Mouse (Mus musculus) v-Abl transformed pro-B cells (cell line): ENCODE results near the gene Rps8.
"Not testable (repeated sequence)": the region's sequence is repeated elsewhere in the genome, so short reads cannot be mapped to it uniquely, and the experiment has no call there.

Experiments used
- in situ Hi-C, 2 experiments: fragments of 400-800 bp; cut with MboI; formaldehyde crosslinking; loops; one replicate each; pipeline ENCODE4 v1.15.1; 2025; ENCODE audit not compliant: unreplicated experiment in 2 of 2

The Rps8 gene

DNA sequence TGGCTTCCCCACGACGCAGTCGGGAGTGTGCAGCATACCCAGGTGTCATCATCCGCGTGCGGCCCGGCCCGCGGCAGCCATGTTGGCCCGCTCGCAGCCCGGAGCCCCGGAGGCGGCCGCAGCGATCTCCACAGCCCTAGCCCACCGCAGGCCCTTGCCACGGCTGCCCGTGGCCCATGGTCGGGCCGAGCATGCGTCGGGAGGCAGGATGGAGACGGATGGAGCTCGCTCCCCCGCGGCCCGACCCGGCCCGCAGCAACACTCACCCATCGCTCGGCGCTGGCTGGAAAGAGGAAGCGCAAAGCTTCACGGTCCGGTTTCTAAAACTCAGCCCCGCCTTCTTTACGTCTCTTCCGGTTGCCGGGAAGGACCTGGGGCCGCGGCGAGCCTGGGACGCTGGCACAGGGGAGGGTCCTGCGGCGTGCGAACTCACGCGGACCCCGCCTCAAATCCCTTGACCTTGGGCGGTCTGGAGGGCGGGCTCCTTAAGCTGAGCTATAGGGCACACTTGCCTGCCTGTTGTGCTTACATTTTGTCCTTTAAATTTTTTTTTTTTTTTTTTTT lies at the start of gene Rps8:
TSS of gene Rps8 (minus strand) at position 452 of the 564 bp plus-strand sequence.
- in situ Hi-C loops, result no loop called here

DNA sequence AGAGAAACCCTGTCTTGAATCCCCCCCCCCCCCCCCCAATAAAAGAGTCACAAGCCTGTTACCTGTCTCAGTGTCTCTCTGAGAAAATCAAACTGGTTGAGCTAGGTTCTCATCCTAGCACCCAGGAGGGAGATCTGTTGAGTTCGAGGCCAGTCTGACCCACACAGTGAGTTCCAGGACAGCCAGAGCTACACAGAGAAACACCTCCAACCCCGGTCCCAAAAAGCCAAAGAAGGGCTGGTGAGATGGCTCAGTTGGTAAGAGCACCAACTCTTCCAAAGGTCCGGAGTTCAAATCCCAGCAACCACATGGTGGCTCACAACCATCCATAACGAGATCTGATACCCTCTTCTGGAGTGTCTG lies 46.9 kb upstream of the Rps8 start:
- in situ Hi-C loops, result no loop called here

GRCm38 (mm10) chr4:117202046-117202991 lies 46.3 kb upstream of the Rps8 start:
- in situ Hi-C loops, result no loop called here

DNA sequence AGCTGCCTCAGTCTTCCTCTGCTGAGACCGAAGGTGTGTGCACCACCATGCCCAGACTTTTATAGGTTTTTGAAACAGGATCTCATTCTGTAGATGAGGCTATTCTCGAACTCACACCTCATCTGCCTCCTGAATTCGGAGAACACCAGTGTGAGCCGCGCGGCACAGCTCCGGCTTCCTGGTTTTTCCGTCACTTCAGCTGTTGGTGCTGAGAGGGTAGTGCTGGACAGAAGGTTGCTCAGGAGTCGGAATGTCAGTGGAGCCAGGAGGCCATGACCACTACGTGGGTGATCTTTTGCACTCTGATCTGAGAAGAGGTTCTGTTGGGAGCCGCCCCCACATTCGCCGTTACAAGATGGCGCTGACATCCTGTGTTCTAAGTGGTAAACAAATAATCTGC lies 35.8 kb upstream of the Rps8 start:
- in situ Hi-C loops, result no loop called here

DNA sequence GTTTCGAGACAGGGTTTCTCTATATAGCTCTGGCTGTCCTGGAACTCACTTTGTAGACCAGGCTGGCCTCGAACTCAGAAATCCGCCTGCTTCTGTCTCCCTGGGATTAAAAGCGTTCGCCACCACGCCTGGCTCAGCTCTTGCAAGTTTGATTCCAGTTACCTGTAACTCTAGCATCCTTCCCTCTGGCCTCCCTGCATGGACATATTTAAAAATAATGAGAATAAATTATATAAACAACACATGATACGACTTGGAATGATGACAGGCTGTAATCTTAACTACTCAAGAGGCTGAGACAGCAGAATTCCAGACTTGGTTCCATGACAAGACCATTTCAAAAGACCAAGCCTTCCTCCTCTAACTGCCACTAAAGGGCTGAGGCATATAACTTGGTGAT lies 34.6 kb upstream of the Rps8 start:
- in situ Hi-C loops, result no loop called here

- in situ Hi-C loops, result loop anchor here in 1 of 2 experiments (5.0 kb wide), 1 partner anchor 38 kb away; no protein-coding TSS in a partner anchor
Measured at GRCm38 (mm10) chr4:117189856-117190543, 34.0 kb upstream of the Rps8 start.

GRCm38 (mm10) chr4:117189382-117189855 lies 33.4 kb upstream of the Rps8 start:
- in situ Hi-C loops, result loop anchor here in 1 of 2 experiments (5.0 kb wide), 1 partner anchor 37 kb away; no protein-coding TSS in a partner anchor

DNA sequence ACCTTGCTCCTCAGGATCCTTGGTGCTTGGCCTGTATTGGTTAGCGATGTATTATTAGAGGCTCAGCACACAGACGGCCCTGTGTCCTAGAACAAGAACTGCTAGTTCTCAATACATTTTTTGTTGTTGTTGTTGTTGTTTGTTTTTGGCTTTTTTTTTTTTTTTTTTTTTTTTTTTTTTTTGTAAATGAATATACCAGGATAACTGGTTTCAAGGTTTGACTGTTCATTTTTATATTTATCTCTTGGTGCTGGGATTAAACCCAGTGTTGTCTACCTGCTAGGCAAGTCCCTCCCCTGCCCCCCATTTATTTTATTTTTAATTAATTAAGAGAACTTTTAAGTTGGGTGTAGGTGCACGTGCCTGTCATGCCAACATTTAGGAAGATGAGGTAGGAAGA lies 32.9 kb upstream of the Rps8 start:
- in situ Hi-C loops, result loop anchor here in 1 of 2 experiments (5.0 kb wide), 1 partner anchor 37 kb away; no protein-coding TSS in a partner anchor

DNA sequence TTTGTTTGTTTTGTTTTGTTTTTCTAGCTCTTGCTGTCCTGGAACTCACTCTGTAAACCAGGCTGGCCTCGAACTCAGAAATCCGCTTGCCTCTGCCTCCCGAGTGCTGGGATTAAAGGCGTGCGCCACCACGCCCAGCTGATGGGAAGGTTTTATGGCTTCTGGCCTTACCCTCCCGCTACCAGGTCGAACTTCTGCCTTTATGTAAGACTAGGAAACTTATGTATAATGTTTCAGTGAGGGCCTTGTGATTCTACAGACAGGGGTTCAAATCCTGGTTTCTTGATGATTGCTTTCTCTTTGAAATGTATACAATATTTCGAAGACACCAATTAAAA lies 26.7 kb upstream of the Rps8 start:
- in situ Hi-C loops, result not testable (repeated sequence)

- in situ Hi-C loops, result no loop called here
Measured at GRCm38 (mm10) chr4:117181863-117182758, 26.1 kb upstream of the Rps8 start, which contains the start of gene Kif2c. Kif2c (minus strand) TSS chr4:117182639.

- in situ Hi-C loops, result no loop called here
Measured at GRCm38 (mm10) chr4:117169936-117170335, 13.9 kb upstream of the Rps8 start.

DNA sequence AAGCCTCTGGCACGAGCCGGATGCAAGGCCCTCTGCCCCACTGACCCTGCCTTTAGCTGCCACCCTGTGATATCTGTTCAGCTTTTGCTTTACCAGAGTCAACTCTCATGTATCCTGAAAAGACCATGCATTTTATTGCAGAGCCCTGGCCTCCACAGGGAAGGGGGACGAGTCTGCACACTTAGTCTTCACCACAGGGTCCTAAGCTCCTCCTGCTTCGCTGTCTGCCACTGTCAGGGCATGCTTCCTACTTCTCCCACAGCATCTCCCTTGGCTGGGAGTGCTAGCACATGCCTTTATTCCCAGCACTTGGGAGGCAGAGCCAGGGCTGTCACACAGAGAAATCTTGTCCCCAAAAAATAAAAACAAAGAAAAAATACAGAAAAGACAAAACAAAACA lies 5.1 kb upstream of the Rps8 start:
- in situ Hi-C loops, result no loop called here

DNA sequence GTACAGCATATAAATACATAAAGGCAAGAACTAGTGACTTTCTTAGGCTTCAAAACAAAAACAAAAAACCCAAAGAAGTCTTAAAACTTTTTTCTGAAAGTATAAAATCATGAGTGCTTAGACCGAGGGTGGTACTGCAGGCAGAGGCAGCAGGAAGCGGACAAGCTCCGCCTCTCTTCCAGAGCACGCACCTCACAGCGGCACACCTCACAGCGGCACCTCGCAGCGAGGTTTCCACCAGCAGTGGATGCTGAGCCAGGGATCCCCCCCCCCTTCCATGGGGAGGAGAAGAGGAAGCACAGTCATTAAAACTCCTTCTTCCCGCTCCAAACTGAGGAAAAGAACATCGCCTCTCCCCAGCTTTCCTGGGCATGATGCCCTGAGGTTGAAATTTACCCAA lies 3.6 kb upstream of the Rps8 start:
- in situ Hi-C loops, result no loop called here

- in situ Hi-C loops, result no loop called here
Measured at GRCm38 (mm10) chr4:117156372-117156771, 329 bp upstream of the Rps8 start.

DNA sequence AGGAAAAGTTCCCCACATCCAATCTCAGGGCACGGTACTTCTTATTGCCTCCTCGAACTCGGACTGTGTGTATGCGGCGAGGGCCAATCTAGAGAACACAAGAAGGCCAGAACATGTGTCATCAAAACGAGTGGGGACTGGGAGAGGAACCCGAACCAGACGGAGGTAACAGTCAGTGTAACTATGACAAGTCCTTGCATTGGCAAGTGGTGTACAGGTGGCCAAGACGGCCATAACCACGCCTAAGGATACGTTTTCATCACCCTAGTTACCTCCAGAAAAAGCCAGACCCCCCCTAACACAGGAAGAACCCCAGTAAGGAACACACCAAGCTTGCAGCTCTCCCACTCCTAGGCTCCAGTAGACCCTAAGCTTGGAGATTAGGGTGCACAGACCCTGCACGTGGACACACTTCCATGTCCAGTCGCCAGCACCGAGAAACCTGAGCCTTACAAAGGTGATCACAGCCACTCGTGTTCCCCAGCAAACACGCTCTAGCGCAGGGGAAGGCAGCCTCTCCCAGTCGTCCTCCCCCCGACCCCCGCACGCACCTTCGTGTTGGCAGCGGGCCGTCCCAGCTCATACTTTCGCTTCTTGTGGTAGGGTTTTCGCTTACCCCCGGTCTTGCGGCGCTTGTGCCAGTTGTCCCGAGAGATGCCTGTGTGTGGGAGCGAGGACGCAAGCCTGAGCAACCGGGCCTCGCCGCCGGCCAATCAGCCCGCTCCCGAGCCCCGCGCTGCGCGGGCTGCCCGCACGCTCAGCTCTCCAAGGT lies 837 bp downstream of the Rps8 start:
- in situ Hi-C loops, result no loop called here

GRCm38 (mm10) chr4:117152714-117153113 lies 3.3 kb downstream of the Rps8 start:
- in situ Hi-C loops, result loop anchor here in 1 of 2 experiments (5.0 kb wide), 1 partner anchor 35 kb away; no protein-coding TSS in a partner anchor

DNA sequence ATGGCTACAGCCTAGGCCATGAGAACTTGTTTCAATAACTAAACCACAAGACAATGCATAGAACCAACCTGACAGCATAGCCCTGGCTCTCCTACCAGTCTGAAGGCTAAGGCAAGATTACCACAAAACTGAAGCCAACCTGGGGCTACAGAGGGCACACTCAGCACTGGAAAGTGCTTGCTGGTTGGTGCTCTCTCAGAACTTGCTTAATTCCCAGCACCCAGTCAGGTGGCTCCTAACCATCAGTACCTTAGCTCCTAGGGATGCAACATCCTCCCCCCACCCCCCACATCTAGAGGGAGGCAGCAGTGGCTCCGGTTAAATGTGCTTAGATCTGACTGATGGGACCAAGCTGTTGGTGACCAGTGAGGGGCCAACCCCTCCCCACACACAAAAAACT lies 4.6 kb downstream of the Rps8 start:
- in situ Hi-C loops, result loop anchor here in 1 of 2 experiments (5.0 kb wide), 1 partner anchor 36 kb away; no protein-coding TSS in a partner anchor

DNA sequence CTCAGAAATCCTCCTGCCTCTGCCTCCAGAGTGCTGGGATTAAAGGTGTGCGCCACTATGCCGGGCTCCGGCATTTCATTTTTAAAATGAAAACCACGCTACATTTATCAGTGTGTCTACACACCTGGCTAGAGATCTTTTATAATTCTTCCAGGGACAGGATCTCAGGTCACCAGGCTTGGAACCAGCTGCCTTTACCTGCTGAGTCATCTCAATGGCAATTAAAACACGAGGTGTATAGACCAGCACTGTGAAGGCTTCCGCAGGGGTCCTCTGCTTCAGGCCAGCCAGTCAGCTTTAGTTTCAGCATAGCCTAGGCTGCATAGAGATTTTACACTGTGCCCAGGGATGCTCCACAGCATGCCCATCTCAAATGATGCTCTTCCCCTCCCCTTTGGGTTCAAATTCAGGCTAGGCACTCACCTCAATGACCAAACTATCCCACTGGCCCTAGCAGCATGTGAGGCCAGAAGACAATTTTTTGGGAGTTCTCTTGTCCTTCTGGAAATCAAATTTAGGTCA lies 5.8 kb downstream of the Rps8 start:
- in situ Hi-C loops, result loop anchor here in 1 of 2 experiments (5.0 kb wide), 1 partner anchor 37 kb away; no protein-coding TSS in a partner anchor
